Mouse (Mus musculus): ENCODE data around the gene Nbeal2.

DNA sequence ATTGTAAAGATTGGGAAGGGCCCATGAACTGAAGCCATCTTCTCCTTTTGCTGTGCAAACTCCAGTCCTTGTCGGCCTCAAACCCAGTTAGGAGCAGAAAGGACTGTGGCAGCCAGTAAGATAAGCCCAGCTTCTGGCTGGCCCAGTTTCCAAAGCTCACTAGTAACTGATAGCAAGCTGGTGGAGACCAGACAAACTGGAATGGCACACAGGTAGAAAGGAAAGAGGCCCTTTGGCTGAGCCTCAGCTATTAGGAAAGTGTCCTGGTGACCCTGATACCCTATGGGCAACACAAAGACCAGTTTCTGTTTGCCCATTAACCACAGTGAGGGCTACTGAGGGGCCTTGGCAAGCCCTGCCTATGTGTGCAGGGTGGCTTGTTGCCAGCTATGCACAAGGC lies 48.9 kb upstream of the Nbeal2 start:
- TF ChIP-seq POLR2A (IDR thresholded peaks at IDR 0.05; ENCODE audit: borderline replicate concordance, control insufficient read depth, low read depth, low read length) (no peak), CTCF (IDR thresholded peaks at IDR 0.05; ENCODE audit: control insufficient read depth, insufficient read depth, low read length) (no peak)
